Mouse (Mus musculus) splenic B cell, adult 2 months (primary cell): ENCODE measurements around the gene Ssbp3.
A peak's percentile ranks its signal among the peaks of the same experiment; 100 is the strongest.

Experiments
- DNase-seq: peaks from one replicate; pipeline ENCODE4 v3.0.0-alpha.2; 2011; ENCODE audit warnings: low read depth, low spot score
- H3K27me3 ChIP-seq: 2 replicates; pipeline ENCODE4 v1.6.1; 2012; ENCODE audit warnings: mild to moderate bottlenecking, low read length, moderate library complexity, mixed read lengths; ENCODE audit not compliant: control insufficient read depth, poor library complexity, insufficient read depth, severe bottlenecking
- H3K36me3 ChIP-seq: 2 replicates; pipeline ENCODE4 v1.6.1; 2012; ENCODE audit warnings: mild to moderate bottlenecking, low read length, moderate library complexity, mixed read lengths; ENCODE audit not compliant: control insufficient read depth, poor library complexity, insufficient read depth, severe bottlenecking

The Ssbp3 gene

GRCm38 (mm10) chr4:107021464-107021863 is 111.0 kb downstream of the Ssbp3 start:
- Histone ChIP-seq H3K36me3 (no peaks in the 10 kb centered on the region), H3K27me3 (no peaks in the 10 kb centered on the region)
- no peak for DNase-seq

- no peaks in the 10 kb centered on the region for H3K27me3 ChIP-seq
- DNase-seq, result no peak
- H3K36me3 ChIP-seq, result no peaks in the 10 kb centered on the region
Observed at GRCm38 (mm10) chr4:107024899-107025298, 114.4 kb downstream of the Ssbp3 start.

GRCm38 (mm10) chr4:107025369-107025768 is 114.9 kb downstream of the Ssbp3 start:
- DNase-seq, result no peak
- H3K36me3 ChIP-seq, result no peaks in the 10 kb centered on the region
- H3K27me3 ChIP-seq, result no peaks in the 10 kb centered on the region

- H3K36me3 ChIP-seq, result no peaks in the 10 kb centered on the region
- no peaks in the 10 kb centered on the region for H3K27me3 ChIP-seq
- no peak for DNase-seq
Observed at GRCm38 (mm10) chr4:107026451-107026850, 116.0 kb downstream of the Ssbp3 start.

GRCm38 (mm10) chr4:107035689-107036088 is 125.2 kb downstream of the Ssbp3 start:
- Histone ChIP-seq H3K36me3 (no peaks in the 10 kb centered on the region), H3K27me3 (no peaks in the 10 kb centered on the region)
- no peak for DNase-seq

DNA sequence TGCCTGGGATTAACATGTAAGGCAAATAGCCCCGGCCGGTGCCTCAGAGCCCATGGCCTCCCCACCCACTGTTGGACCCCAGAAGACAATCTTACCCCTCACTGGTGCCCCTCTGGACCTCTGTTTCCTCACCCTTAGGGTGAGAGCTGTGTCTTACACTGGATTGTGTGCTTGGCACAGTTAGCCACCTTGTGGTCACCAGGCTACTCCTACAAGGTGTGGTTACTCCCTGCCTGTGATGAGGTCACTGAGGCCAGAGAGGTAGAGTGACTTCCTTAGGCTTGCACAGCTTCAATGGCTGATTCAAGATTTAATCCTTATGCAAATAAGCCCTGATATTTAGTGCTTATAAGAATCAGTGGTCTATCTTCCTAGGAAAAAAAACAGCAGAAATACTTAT is 126.5 kb downstream of the Ssbp3 start:
- H3K27me3 ChIP-seq, result no peaks in the 10 kb centered on the region
- no peak for DNase-seq
- H3K36me3 ChIP-seq, result no peaks in the 10 kb centered on the region

GRCm38 (mm10) chr4:107038303-107038702 is 127.8 kb downstream of the Ssbp3 start:
- no peaks in the 10 kb centered on the region for H3K27me3 ChIP-seq
- H3K36me3 ChIP-seq, result no peaks in the 10 kb centered on the region
- no peak for DNase-seq

DNA sequence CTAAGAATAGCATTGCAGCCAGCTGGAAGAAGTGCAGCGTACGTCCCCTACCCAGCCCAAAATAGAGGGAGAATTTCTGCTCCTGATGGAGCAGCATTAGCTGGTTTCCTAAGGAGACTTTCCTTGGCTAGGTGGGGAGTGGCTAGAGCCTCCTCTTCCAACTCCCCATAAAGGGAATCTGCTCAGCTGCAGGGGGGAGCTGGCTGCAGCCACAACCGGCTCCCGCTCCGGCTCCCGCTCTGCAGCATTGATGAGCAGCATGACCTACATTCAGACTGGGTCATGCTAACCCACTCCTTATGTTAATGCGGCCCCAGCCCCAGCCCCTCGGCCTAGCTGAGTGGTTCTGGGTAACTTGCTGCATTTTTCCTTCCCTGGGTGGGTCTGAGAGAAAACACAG is 128.8 kb downstream of the Ssbp3 start:
- H3K27me3 ChIP-seq, result no peaks in the 10 kb centered on the region
- H3K36me3 ChIP-seq, result no peaks in the 10 kb centered on the region
- DNase-seq, result no peak

GRCm38 (mm10) chr4:107042304-107042703 is 131.8 kb downstream of the Ssbp3 start:
- no peak for DNase-seq
- Histone ChIP-seq H3K27me3 (no peaks in the 10 kb centered on the region), H3K36me3 (no peaks in the 10 kb centered on the region)

- no peak for DNase-seq
- H3K27me3 ChIP-seq, result no peaks in the 10 kb centered on the region
Observed at GRCm38 (mm10) chr4:107045188-107045587, 134.7 kb downstream of the Ssbp3 start.

GRCm38 (mm10) chr4:107047806-107048205 is 137.3 kb downstream of the Ssbp3 start:
- no peak for DNase-seq
- H3K27me3 ChIP-seq, result no peaks in the 10 kb centered on the region

More at GRCm38 (mm10) chr4:107045188-107045587, 134.7 kb downstream of the Ssbp3 start:
- no peaks in the 10 kb centered on the region for H3K36me3 ChIP-seq

DNA sequence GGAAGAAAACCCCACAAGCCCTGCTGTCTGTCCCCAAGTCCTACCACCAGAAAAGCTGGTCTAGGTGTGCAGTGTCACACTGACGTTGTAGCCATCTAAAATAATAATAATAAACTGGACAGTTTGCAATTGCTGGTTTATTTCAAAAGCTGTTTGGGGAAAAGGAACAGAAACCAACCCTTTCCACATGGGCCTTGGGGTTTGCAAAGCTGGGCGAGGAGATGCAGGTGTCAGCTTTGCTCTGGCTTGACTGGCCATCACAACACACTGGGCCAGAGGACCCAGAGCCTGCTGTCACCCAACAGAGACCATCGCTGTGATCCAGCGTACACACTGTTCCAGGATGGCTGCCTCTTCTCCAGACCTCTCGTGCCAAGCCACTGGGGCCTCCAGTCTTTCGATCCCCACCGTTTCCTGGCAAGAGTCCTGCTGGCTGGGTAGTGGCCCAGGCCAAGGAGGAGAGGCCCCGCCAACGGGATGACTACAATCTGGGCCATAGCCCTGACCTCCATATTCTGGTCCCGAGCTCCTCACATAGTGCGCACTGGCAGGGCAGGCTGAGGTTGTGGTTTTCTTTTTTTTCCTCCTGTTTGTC is 138.2 kb downstream of the Ssbp3 start:
- Histone ChIP-seq H3K36me3 (no peaks in the 10 kb centered on the region), H3K27me3 (no peaks in the 10 kb centered on the region)
- DNase-seq, result no peak

More at GRCm38 (mm10) chr4:107047806-107048205, 137.3 kb downstream of the Ssbp3 start:
- no peaks in the 10 kb centered on the region for H3K36me3 ChIP-seq

GRCm38 (mm10) chr4:107051889-107052288 is 141.4 kb downstream of the Ssbp3 start:
- H3K36me3 ChIP-seq, result no peaks in the 10 kb centered on the region
- no peaks in the 10 kb centered on the region for H3K27me3 ChIP-seq
- no peak for DNase-seq

DNA sequence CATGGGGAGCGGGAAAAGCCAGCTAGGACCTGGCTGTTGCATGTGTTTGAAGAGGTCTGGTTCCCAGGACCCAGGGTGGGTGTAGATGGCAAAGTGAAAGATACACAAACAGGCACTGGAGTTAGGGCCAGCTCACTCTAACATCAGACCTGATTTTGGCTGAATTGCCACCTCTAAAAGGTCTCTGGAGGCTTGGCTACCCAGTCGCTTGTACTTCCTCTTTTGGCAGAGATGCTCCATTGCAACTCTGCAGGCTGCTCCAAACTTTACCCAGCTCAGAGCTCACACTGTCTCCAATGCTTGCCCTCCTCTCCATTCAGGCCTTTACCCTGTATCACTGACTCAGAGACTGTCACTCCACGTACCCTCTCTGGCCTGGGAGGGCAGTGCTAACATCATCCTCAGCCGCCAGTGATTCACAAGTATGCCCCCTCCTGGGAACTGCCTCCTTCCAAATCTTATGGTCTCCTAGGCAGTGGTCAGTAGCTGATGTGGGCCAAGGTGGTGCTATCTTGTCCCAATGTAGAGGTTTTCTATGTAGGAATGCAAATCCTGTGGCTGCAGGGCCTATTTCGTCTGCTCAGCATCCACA is 142.6 kb downstream of the Ssbp3 start:
- H3K36me3 ChIP-seq, result no peaks in the 10 kb centered on the region
- DNase-seq, result peak; percentile 32
- H3K27me3 ChIP-seq, result no peaks in the 10 kb centered on the region

GRCm38 (mm10) chr4:107056088-107056487 is 145.6 kb downstream of the Ssbp3 start:
- Histone ChIP-seq H3K36me3 (peaks cover 1% of the 10 kb centered on the region; the same call in 1 of the 2 replicates), H3K27me3 (no peaks in the 10 kb centered on the region)
- DNase-seq, result no peak

DNA sequence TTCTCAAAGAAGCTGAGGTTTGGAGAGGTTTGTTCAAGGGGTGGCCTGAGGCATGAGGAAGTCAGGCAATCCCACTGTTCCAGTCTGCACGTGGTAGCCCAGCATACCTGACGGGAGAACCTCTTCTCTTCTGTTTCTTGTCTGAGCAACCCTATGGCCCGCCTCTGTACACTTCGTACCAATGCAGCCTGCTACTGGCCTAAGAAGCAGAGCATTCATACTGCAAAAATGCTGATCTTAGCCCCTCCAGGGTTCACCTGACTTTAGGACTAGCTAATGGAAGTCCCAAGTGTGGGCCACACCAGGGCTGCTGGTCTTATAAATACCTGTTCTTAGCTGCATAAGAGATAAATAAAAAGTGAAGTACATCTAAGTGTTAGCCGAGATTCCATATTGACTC is 147.8 kb downstream of the Ssbp3 start:
- Histone ChIP-seq H3K36me3 (peaks cover 1% of the 10 kb centered on the region; the same call in 1 of the 2 replicates), H3K27me3 (no peaks in the 10 kb centered on the region)
- DNase-seq, result no peak
